Mouse (Mus musculus) hindbrain, embryonic 14.5 days (tissue): ENCODE results near the gene Tcf3. TPM values are rescaled to one million over a fixed set of nuclear protein-coding genes. Genes with fewer than 3 reads are reported as not detected.

Source experiments
- ATAC-seq: fragments of 200-750 bp; cut with Nextera tagmentation; 2 replicates; pipeline ENCODE4 v1.8.0; 2017; ENCODE audit warnings: moderate number of reproducible peaks, mild to moderate bottlenecking, moderate TSS enrichment, moderate library complexity; ENCODE audit not compliant: low FRiP score
- DNase-seq: peaks from one replicate; pipeline ENCODE4 v3.0.0-alpha.2; 2015; ENCODE audit warnings: low spot score
- H3K27ac ChIP-seq: fragments of 300-500 bp; sonication (generic); 2 replicates; pipeline ENCODE4 v1.5.1; 2014; ENCODE audit warnings: mild to moderate bottlenecking, moderate library complexity
- H3K27me3 ChIP-seq: fragments of 300-500 bp; sonication (generic); 2 replicates; pipeline ENCODE4 v1.6.1; 2014; ENCODE audit warnings: mild to moderate bottlenecking, low read length, mixed read lengths; ENCODE audit not compliant: control insufficient read depth, insufficient read depth
- H3K36me3 ChIP-seq: fragments of 300-500 bp; sonication (generic); replicated peaks from 2 replicates; pipeline ENCODE4 v1.6.1; 2014; ENCODE audit not compliant: control insufficient read depth, insufficient read depth
- H3K4me1 ChIP-seq: fragments of 300-500 bp; sonication (generic); replicated peaks from 2 replicates; pipeline ENCODE4 v1.6.1; 2014; ENCODE audit warnings: antibody characterized with exemption, low read length, mixed read lengths; ENCODE audit not compliant: control insufficient read depth, insufficient read depth
- H3K4me2 ChIP-seq: fragments of 300-500 bp; sonication (generic); replicated peaks from 2 replicates; pipeline ENCODE4 v1.6.1; 2014; ENCODE audit warnings: mild to moderate bottlenecking, moderate library complexity
- H3K4me3 ChIP-seq: fragments of 300-500 bp; sonication (generic); replicated peaks from 2 replicates; pipeline ENCODE4 v1.5.1; 2014; ENCODE audit warnings: mild to moderate bottlenecking, low read length
- H3K9ac ChIP-seq: fragments of 300-500 bp; sonication (generic); 2 replicates; pipeline ENCODE4 v1.6.1; 2014
- H3K9me3 ChIP-seq: fragments of 300-500 bp; sonication (generic); 2 replicates; pipeline ENCODE4 v1.6.1; 2016; ENCODE audit warnings: low read length; ENCODE audit not compliant: control insufficient read depth
- WGBS: fragments of 180-500 bp; shearing (Covaris S2); extraction: QIAGEN DNeasy Blood & Tissue Kit; methylation state at CpG from one replicate; pipeline ENCODE4 v1.1.7; 2014; 5-methylcytosine and 5-hydroxymethylcytosine counted together
- polyA plus RNA-seq: library from polyadenylated mRNA; unstranded; fragments of >200 nt; fragmentation: Nextera tagmentation; extraction: Ambion mirVana; gene quantifications from 2 replicates; pipeline ENCODE4 v1.2.1, GENCODE M21; 2014

Gene Tcf3
- polyA plus RNA-seq, 1 experiment from 2014 or later = 41.3 TPM

DNA sequence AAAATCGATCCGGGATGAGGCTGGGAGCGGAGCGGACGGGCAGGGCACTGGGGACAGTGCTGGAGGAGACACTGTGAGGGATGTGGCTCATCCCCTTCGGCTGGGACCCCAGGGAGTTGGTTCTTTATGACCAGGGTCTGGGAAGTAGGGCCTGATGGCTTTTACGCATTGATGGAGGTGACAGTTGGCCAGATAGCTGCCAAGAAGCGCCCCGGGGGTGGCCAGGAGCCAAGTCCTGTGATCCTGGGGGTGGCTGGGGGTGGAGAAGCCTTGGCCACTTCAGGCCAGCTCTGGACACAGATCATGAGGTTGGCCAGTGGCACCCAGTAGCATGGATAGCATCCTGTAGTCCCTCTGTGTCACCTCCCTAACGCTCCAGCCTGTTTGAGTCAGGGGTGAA, 25.8 kb upstream of the Tcf3 start:
- DNase-seq = no peak
- no peak overlapping the region for H3K27ac ChIP-seq
- H3K4me3 ChIP-seq = no peak overlapping the region
- H3K9me3 ChIP-seq = no peaks in the 10 kb centered on the region
- WGBS = 77% methylated on average over 10 of the region's 10 CpGs
- no peak for ATAC-seq
- no peak overlapping the region for H3K9ac ChIP-seq
- no peak overlapping the region for H3K4me2 ChIP-seq
- no peaks in the 10 kb centered on the region for H3K36me3 ChIP-seq
- no peaks in the 10 kb centered on the region for H3K4me1 ChIP-seq
- H3K27me3 ChIP-seq = no peaks in the 10 kb centered on the region

GRCm38 (mm10) chr10:80455697-80456096, 22.2 kb upstream of the Tcf3 start:
- no peaks in the 10 kb centered on the region for H3K36me3 ChIP-seq
- H3K27ac ChIP-seq = no peak overlapping the region
- no peaks in the 10 kb centered on the region for H3K4me1 ChIP-seq
- no peaks in the 10 kb centered on the region for H3K27me3 ChIP-seq
- no peak for DNase-seq
- no peak overlapping the region for H3K4me3 ChIP-seq
- H3K9me3 ChIP-seq = no peaks in the 10 kb centered on the region
- WGBS = 92% methylated on average over 5 of the region's 5 CpGs
- no peak overlapping the region for H3K9ac ChIP-seq
- ATAC-seq = no peak
- H3K4me2 ChIP-seq = no peak overlapping the region

- no peaks in the 10 kb centered on the region for H3K9me3 ChIP-seq
- 92% methylated on average over 5 of the region's 5 CpGs for WGBS
- no peak for ATAC-seq
- no peak overlapping the region for H3K4me2 ChIP-seq
- H3K9ac ChIP-seq = no peak overlapping the region
- no peaks in the 10 kb centered on the region for H3K36me3 ChIP-seq
- H3K27me3 ChIP-seq = no peaks in the 10 kb centered on the region
- DNase-seq = no peak
- H3K27ac ChIP-seq = no peak overlapping the region
- no peak overlapping the region for H3K4me3 ChIP-seq
- H3K4me1 ChIP-seq = no peaks in the 10 kb centered on the region
These were observed 21.3 kb upstream of the Tcf3 start for GRCm38 (mm10) chr10:80454781-80455180.

- Histone ChIP-seq H3K27me3 (no peaks in the 10 kb centered on the region), H3K27ac (no peak overlapping the region), H3K9me3 (no peaks in the 10 kb centered on the region), H3K4me3 (no peak overlapping the region), H3K9ac (no peak overlapping the region), H3K4me2 (no peak overlapping the region), H3K36me3 (no peaks in the 10 kb centered on the region), H3K4me1 (no peaks in the 10 kb centered on the region)
- DNase-seq (no peak), ATAC-seq (no peak)
- 70% methylated on average over 10 of the region's 10 CpGs for WGBS
These were observed 20.2 kb upstream of the Tcf3 start for GRCm38 (mm10) chr10:80453601-80454000.

- Histone ChIP-seq H3K4me3 (no peak overlapping the region), H3K9ac (no peak overlapping the region), H3K36me3 (no peaks in the 10 kb centered on the region), H3K4me1 (0 out of 2 replicates have a peak, but pooled peaks cover 2% of the 10 kb centered on the region), H3K9me3 (no peaks in the 10 kb centered on the region), H3K27me3 (peaks cover 5% of the 10 kb centered on the region; the same call in 1 of the 2 replicates), H3K4me2 (no peak overlapping the region), H3K27ac (no peak overlapping the region)
- ATAC-seq (no peak), DNase-seq (no peak)
- 11% methylated on average over 6 of the region's 6 CpGs for WGBS
These were observed 17.2 kb upstream of the Tcf3 start for GRCm38 (mm10) chr10:80450599-80450998.

DNA sequence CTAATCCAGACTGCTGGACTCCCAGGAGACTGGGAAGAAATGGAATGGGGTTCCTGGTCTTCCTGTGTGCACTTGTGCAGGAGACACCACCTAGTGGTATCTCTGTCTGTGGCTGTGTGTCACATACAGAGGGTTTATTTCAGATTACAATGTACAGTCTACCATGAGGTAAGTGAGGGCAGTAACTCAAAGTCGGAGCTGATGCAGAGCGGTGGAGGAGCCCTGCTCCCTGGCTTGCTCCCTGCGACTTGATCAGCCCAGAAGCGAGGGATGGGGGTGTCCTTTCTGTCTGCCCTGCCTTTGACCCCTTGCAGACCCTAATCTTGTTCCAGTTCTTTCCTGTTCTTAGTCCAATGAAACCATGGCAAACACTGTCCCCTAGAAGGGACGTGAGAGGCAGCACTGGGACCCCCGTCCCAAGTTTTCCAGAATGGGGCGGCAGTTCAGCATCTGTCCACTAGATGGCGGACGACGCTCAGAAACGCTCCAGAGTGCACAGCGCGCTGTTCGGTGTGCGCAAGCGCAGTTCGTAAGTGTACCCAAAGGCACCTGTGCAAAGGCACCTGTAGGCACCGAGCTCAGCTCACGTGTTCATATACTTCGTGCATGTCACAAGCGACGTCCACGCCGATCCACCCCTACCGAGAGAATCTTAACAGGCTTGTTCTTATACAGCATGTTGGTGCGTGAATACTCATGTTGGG, 12.6 kb upstream of the Tcf3 start:
- Histone ChIP-seq H3K36me3 (no peaks in the 10 kb centered on the region), H3K4me2 (peak overlapping the region; percentile 41), H3K27ac (no peak overlapping the region), H3K9me3 (no peaks in the 10 kb centered on the region), H3K27me3 (peaks cover 11% of the 10 kb centered on the region; the same call in 1 of the 2 replicates), H3K9ac (no peak overlapping the region), H3K4me1 (0 out of 2 replicates have a peak, but pooled peaks cover 2% of the 10 kb centered on the region), H3K4me3 (no peak overlapping the region)
- 7% methylated on average over 26 of the region's 26 CpGs for WGBS
- ATAC-seq (peak; percentile 88), DNase-seq (peak; percentile 95)

DNA sequence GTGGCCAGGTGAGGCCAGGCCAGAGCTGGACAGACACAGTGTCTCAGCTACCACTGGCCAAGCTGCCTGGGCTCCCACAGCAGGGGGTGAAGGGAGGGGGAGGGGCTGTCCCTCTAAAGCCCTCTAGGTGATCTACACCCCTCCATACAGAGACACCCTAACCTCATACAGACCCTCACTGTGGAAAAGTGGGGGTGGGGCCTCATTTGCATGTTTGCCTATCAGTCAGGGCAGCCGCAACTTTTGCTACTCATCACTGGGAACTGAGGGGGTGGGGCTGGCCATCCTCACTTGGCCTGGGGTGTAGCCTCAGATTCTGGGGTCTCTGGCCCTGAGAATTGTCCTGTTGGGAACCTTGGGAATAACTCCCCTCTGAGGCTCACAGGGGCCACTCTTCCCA, 11.6 kb upstream of the Tcf3 start:
- Histone ChIP-seq H3K4me3 (no peak overlapping the region), H3K36me3 (no peaks in the 10 kb centered on the region), H3K4me1 (0 out of 2 replicates have a peak, but pooled peaks cover 2% of the 10 kb centered on the region), H3K9me3 (no peaks in the 10 kb centered on the region), H3K9ac (no peak overlapping the region), H3K4me2 (no peak overlapping the region), H3K27ac (no peak overlapping the region), H3K27me3 (peaks cover 11% of the 10 kb centered on the region; the same call in 1 of the 2 replicates)
- DNase-seq (no peak), ATAC-seq (no peak)
- 40% methylated on average over 1 of the region's 1 CpGs for WGBS

DNA sequence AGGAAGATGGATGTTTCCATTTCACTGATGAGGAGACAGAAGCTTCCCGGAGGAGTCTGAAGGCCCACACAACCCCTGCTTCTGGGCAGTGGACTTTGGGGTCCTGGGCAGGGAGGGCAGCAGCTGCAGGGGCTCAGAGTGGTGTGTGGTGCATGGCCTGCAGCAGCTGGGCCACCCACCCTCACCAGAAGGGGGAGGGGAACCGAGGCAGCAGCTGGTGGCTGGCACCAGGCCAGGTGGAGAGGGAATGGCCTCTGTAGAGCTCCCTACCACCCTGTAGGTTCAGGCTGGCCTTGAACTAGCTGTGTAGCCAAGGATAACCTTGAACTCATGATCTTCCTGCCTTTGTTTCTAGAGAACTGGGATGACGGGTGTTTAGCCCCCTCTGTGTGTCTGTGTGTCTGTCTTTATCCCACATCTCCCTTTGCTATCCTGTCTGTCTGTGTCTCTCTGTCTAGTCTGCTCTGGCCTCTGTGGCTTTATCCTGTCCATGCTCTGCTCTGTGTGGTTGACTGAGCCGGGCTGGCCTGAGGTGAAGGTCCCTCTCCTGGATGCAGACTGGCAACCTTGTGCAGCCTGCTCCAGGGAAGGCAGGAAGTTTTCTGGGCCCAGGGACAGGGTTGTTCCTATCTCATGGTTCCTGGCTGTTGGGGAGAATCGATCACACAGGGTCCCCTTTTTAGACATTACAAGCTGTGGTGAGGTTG, 11.0 kb upstream of the Tcf3 start:
- Histone ChIP-seq H3K9ac (peak overlapping the region; percentile 28; the same call in 1 of the 2 replicates), H3K27ac (no peak overlapping the region), H3K36me3 (no peaks in the 10 kb centered on the region), H3K4me1 (0 out of 2 replicates have a peak, but pooled peaks cover 2% of the 10 kb centered on the region), H3K4me2 (no peak overlapping the region), H3K4me3 (no peak overlapping the region), H3K9me3 (no peaks in the 10 kb centered on the region), H3K27me3 (peaks cover 11% of the 10 kb centered on the region; the same call in 1 of the 2 replicates)
- ATAC-seq (no peak; the same call in 1 of the 2 replicates), DNase-seq (no peak)
- 43% methylated on average over 5 of the region's 5 CpGs for WGBS

DNA sequence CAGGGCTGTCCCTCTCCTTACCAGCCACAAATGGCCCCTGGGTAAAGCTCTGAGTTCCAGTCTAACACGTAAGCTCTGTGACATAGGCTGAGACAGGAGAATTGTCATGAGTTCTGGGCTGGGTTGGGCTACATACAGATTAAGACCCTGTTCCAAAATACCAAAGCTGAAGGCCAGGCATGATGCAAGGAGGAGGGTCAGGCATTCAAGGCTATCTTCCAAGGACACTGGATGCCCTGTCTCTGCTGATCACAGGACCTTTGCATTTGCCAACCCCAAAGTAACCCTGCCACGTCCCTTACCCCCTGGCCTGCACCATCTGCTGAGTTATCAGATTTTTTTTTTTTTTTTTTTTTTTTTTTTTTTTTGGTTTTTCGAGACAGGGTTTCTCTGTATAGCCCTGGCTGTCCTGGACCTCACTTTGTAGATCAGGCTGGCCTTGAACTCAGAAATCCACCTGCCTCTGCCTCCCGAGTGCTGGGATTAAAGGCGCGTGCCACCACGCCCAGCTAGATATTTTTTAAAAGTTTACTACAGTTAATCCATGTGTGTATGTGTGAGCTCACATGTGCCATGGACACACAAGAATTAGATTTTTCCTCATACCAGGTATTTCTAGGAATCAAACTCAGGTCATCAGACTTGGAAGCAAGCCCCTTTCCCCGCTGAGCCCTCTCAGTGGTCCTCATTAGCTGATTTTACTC, 10.3 kb upstream of the Tcf3 start:
- Histone ChIP-seq H3K36me3 (no peaks in the 10 kb centered on the region), H3K4me2 (no peak overlapping the region), H3K9ac (peak overlapping the region; percentile 28; the same call in 1 of the 2 replicates), H3K4me1 (0 out of 2 replicates have a peak, but pooled peaks cover 2% of the 10 kb centered on the region), H3K9me3 (no peaks in the 10 kb centered on the region), H3K27ac (no peak overlapping the region), H3K4me3 (no peak overlapping the region), H3K27me3 (peaks cover 11% of the 10 kb centered on the region; the same call in 1 of the 2 replicates)
- WGBS = 83% methylated on average over 7 of the region's 8 CpGs
- no peak for DNase-seq
- no peak for ATAC-seq
